Mouse (Mus musculus): Measurements from ENCODE around the gene Zbtb46. TPM values are rescaled to one million over a fixed set of nuclear protein-coding genes. Genes with fewer than 3 reads are reported as not detected.

Gene Zbtb46
- total RNA-seq, 2 experiments from 2014 or later, result 3.3 to 5.9 TPM

- DNase-seq (ENCODE audit: low spot score), result peak; percentile 90
These were observed 94.2 kb downstream of the Zbtb46 start, which contains the start of the genes Zgpat and Arfrp1 for GRCm38 (mm10) chr2:181364860-181365596. TSS of gene Zgpat (plus strand) at chr2:181364928. TSS of gene Arfrp1 (minus strand) at chr2:181365404.

GRCm38 (mm10) chr2:181364487-181364859, 94.8 kb downstream of the Zbtb46 start:
- DNase-seq (ENCODE audit: low spot score), result no peak

- DNase-seq (ENCODE audit: low spot score), result no peak
These were observed 95.3 kb downstream of the Zbtb46 start for GRCm38 (mm10) chr2:181363946-181364345.

- DNase-seq (ENCODE audit: low spot score), result no peak
These were observed 102.4 kb downstream of the Zbtb46 start for GRCm38 (mm10) chr2:181356780-181357179.

GRCm38 (mm10) chr2:181342766-181343165, 116.5 kb downstream of the Zbtb46 start:
- no peak for DNase-seq (ENCODE audit: low spot score)

- no peak for DNase-seq (ENCODE audit: low spot score)
These were observed 118.8 kb downstream of the Zbtb46 start for GRCm38 (mm10) chr2:181340426-181340825.

Other genes with a start within 250 kb of the Zbtb46 start
- gene Srms, start 246.2 kb downstream of the Zbtb46 start, total RNA-seq (2021), result under 1 TPM; 0.19 to 0.21 TPM
- gene Fndc11, start 239.4 kb downstream of the Zbtb46 start, total RNA-seq (2021), result not detected
- gene Helz2, start 217.4 kb downstream of the Zbtb46 start, total RNA-seq (2021), result 1 to 10 TPM; 2.6 to 3.1 TPM
- 1 to 10 TPM; 7.2 to 8.7 TPM for gene Gmeb2, start 171.4 kb downstream of the Zbtb46 start, total RNA-seq (2021)
- not detected for gene Stmn3, start 144.9 kb downstream of the Zbtb46 start, total RNA-seq (2021)
- 10 to 100 TPM in 1 of 2 experiments, 1 to 10 TPM in 1; 7.3 to 10.8 TPM for gene Rtel1, start 139.7 kb downstream of the Zbtb46 start, total RNA-seq (2021)
- 10 to 100 TPM; 11.7 to 12.4 TPM for gene Zgpat, start 94.5 kb downstream of the Zbtb46 start, total RNA-seq (2021)
- 10 to 100 TPM; 23.0 to 26.5 TPM for gene Arfrp1, start 94.0 kb downstream of the Zbtb46 start, total RNA-seq (2021)
- gene Lime1, start 79.3 kb downstream of the Zbtb46 start, total RNA-seq (2021), result 1 to 10 TPM; 3.8 to 4.5 TPM
- not detected for gene Abhd16b, start 33.8 kb upstream of the Zbtb46 start, total RNA-seq (2021)
- 10 to 100 TPM; 48.9 to 51.1 TPM for gene Tpd52l2, start 37.7 kb upstream of the Zbtb46 start, total RNA-seq (2021)
- gene Dnajc5, start 61.1 kb upstream of the Zbtb46 start, total RNA-seq (2021), result 10 to 100 TPM; 42.2 to 47.7 TPM
- 10 to 100 TPM; 23.2 to 23.4 TPM for gene Uckl1, start 125.5 kb upstream of the Zbtb46 start, total RNA-seq (2021)
- 10 to 100 TPM; 30.8 to 34.2 TPM for gene Prpf6, start 132.4 kb upstream of the Zbtb46 start, total RNA-seq (2021)
- 10 to 100 TPM; 13.5 to 18.0 TPM for gene Zfp512b, start 133.4 kb upstream of the Zbtb46 start, total RNA-seq (2021)
- gene Samd10, start 139.8 kb upstream of the Zbtb46 start, total RNA-seq (2021), result 1 to 10 TPM; 1.3 to 3.2 TPM
- not detected for gene Gm29797, start 197.6 kb upstream of the Zbtb46 start, total RNA-seq (2021)
- 10 to 100 TPM in 1 of 2 experiments, 1 to 10 TPM in 1; 9.7 to 22.1 TPM for gene Sox18, start 212.2 kb upstream of the Zbtb46 start, total RNA-seq (2021)
- 1 to 10 TPM; 6.6 to 6.9 TPM for gene Tcea2, start 220.9 kb upstream of the Zbtb46 start, total RNA-seq (2021)
- gene Rgs19, start 234.6 kb upstream of the Zbtb46 start, total RNA-seq (2021), result 1 to 10 TPM; 2.4 to 4.3 TPM
- not detected for gene Lkaaear1, start 239.0 kb upstream of the Zbtb46 start, total RNA-seq (2021)